Mouse (Mus musculus) lung, embryonic 14.5 days (tissue): ENCODE measurements around the gene Arf3. TPM values are rescaled to one million over a fixed set of nuclear protein-coding genes. Genes with fewer than 3 reads are reported as not detected.

Experiments
- ATAC-seq: fragments of 200-750 bp; cut with Nextera tagmentation; 2 replicates; pipeline ENCODE4 v1.8.0; 2017; ENCODE audit warnings: mild to moderate bottlenecking, moderate TSS enrichment, moderate library complexity; ENCODE audit not compliant: insufficient read depth
- DNase-seq: peaks from one replicate; pipeline ENCODE4 v3.0.0-alpha.2; 2015
- H3K27ac ChIP-seq: fragments of 300-500 bp; sonication (generic); 2 replicates; pipeline ENCODE4 v1.5.1; 2014; ENCODE audit warnings: low read depth, mild to moderate bottlenecking, moderate library complexity
- H3K27me3 ChIP-seq: fragments of 300-500 bp; sonication (generic); 2 replicates; pipeline ENCODE4 v1.6.1; 2014; ENCODE audit warnings: low read length, control low read depth; ENCODE audit not compliant: insufficient read depth
- H3K36me3 ChIP-seq: fragments of 300-500 bp; sonication (generic); 2 replicates; pipeline ENCODE4 v1.6.1; 2014; ENCODE audit warnings: control low read depth; ENCODE audit not compliant: insufficient read depth
- H3K4me1 ChIP-seq: fragments of 300-500 bp; sonication (generic); 2 replicates; pipeline ENCODE4 v1.6.1; 2014; ENCODE audit warnings: antibody characterized with exemption, control low read depth; ENCODE audit not compliant: insufficient read depth
- H3K4me2 ChIP-seq: fragments of 300-500 bp; sonication (generic); 2 replicates; pipeline ENCODE4 v1.6.1; 2014; ENCODE audit warnings: mild to moderate bottlenecking
- H3K4me3 ChIP-seq: fragments of 300-500 bp; sonication (generic); 2 replicates; pipeline ENCODE4 v1.5.1; 2014; ENCODE audit warnings: low read depth, low read length
- H3K9ac ChIP-seq: fragments of 300-500 bp; sonication (generic); 2 replicates; pipeline ENCODE4 v1.6.1; 2014
- H3K9me3 ChIP-seq: fragments of 300-500 bp; sonication (generic); 2 replicates; pipeline ENCODE4 v1.6.1; 2016; ENCODE audit warnings: low read depth, low read length, control low read depth
- CTCF ChIP-seq: IDR thresholded peaks from 2 replicates; pipeline ENCODE4 v1.5.1; 2016; ENCODE audit warnings: antibody characterized with exemption, low read depth
- WGBS: fragments of 180-500 bp; shearing (Covaris S2); extraction: QIAGEN DNeasy Blood & Tissue Kit; methylation state at CpG from one replicate; pipeline ENCODE4 v1.1.7; 2014; 5-methylcytosine and 5-hydroxymethylcytosine counted together
- polyA plus RNA-seq: library from polyadenylated mRNA; unstranded; fragments of >200 nt; fragmentation: Nextera tagmentation; extraction: Ambion mirVana; gene quantifications from 2 replicates; pipeline ENCODE4 v1.2.1, GENCODE M21; 2014

The Arf3 gene
- polyA plus RNA-seq, 1 experiment from 2014 or later: 42.5 TPM

- 65% methylated on average over 7 of the region's 7 CpGs for WGBS
- Histone ChIP-seq H3K9ac (no peak overlapping the region), H3K27me3 (no peaks in the 10 kb centered on the region), H3K36me3 (0 out of 2 replicates have a peak, but pooled peaks cover under 1% of the 10 kb centered on the region), H3K4me3 (no peak overlapping the region), H3K9me3 (no peaks in the 10 kb centered on the region), H3K27ac (no peak overlapping the region), H3K4me1 (peaks cover 9% of the 10 kb centered on the region; the same call in 1 of the 2 replicates), H3K4me2 (no peak overlapping the region)
- no peak for DNase-seq
- no peak for ATAC-seq
- TF ChIP-seq CTCF: no peak
Measured at GRCm38 (mm10) chr15:98729791-98730545, 33.0 kb downstream of the Arf3 start.

- peak overlapping the region; percentile 59 for H3K4me3 ChIP-seq
- H3K9me3 ChIP-seq: no peaks in the 10 kb centered on the region
- H3K27me3 ChIP-seq: no peaks in the 10 kb centered on the region
- peak overlapping the region; percentile 99 for H3K4me2 ChIP-seq
- no peak overlapping the region for H3K27ac ChIP-seq
- no peak overlapping the region for H3K9ac ChIP-seq
- WGBS: 23% methylated on average over 9 of the region's 9 CpGs
- DNase-seq: no peak
- TF ChIP-seq CTCF: no peak
- peaks cover 20% of the 10 kb centered on the region; the same call in 1 of the 2 replicates for H3K4me1 ChIP-seq
- no peaks in the 10 kb centered on the region for H3K36me3 ChIP-seq
- no peak for ATAC-seq
Measured at GRCm38 (mm10) chr15:98728366-98728765, 34.6 kb downstream of the Arf3 start.

GRCm38 (mm10) chr15:98727443-98728321, 35.3 kb downstream of the Arf3 start, which contains the start of gene Fkbp11:
TSS of gene Fkbp11 (minus strand) at chr15:98728198.
- H3K36me3 ChIP-seq: no peaks in the 10 kb centered on the region
- H3K27ac ChIP-seq: no peak within 1 kb of the TSS
- under 1% methylated on average over 39 of the region's 39 CpGs for WGBS
- DNase-seq: peak; percentile 80
- no peak for TF ChIP-seq CTCF
- H3K9me3 ChIP-seq: no peaks in the 10 kb centered on the region
- peak within 1 kb of the TSS; percentile 59 for H3K4me3 ChIP-seq
- H3K27me3 ChIP-seq: no peaks in the 10 kb centered on the region
- H3K4me2 ChIP-seq: peak within 1 kb of the TSS; percentile 99
- H3K9ac ChIP-seq: peak within 1 kb of the TSS; percentile 65
- peak; percentile 91 for ATAC-seq
- H3K4me1 ChIP-seq: peaks cover 21% of the 10 kb centered on the region; the same call in 1 of the 2 replicates

- DNase-seq: no peak
- Histone ChIP-seq H3K27ac (no peak overlapping the region), H3K9me3 (no peaks in the 10 kb centered on the region), H3K4me3 (peak overlapping the region; percentile 59), H3K4me2 (peak overlapping the region; percentile 99), H3K4me1 (peaks cover 21% of the 10 kb centered on the region; the same call in 1 of the 2 replicates), H3K36me3 (no peaks in the 10 kb centered on the region), H3K9ac (peak overlapping the region; percentile 65), H3K27me3 (no peaks in the 10 kb centered on the region)
- TF ChIP-seq CTCF: no peak
- no peak for ATAC-seq
- 32% methylated on average over 7 of the region's 7 CpGs for WGBS
Measured at GRCm38 (mm10) chr15:98726746-98727145, 36.3 kb downstream of the Arf3 start.

GRCm38 (mm10) chr15:98726079-98726478, 36.9 kb downstream of the Arf3 start:
- no peak for TF ChIP-seq CTCF
- ATAC-seq: no peak
- Histone ChIP-seq H3K36me3 (no peaks in the 10 kb centered on the region), H3K4me2 (no peak overlapping the region; the same call in 1 of the 2 replicates), H3K27me3 (no peaks in the 10 kb centered on the region), H3K4me1 (peaks cover 21% of the 10 kb centered on the region; the same call in 1 of the 2 replicates), H3K9ac (no peak overlapping the region), H3K4me3 (no peak overlapping the region), H3K9me3 (no peaks in the 10 kb centered on the region), H3K27ac (no peak overlapping the region)
- WGBS: 72% methylated on average over 4 of the region's 4 CpGs
- no peak for DNase-seq

GRCm38 (mm10) chr15:98724441-98724840, 38.6 kb downstream of the Arf3 start:
- H3K9ac ChIP-seq: no peak overlapping the region
- H3K4me1 ChIP-seq: peaks cover 21% of the 10 kb centered on the region; the same call in 1 of the 2 replicates
- peak overlapping the region; percentile 41 for H3K4me2 ChIP-seq
- no peak for TF ChIP-seq CTCF
- H3K27ac ChIP-seq: no peak overlapping the region
- DNase-seq (no peak), ATAC-seq (no peak)
- no peaks in the 10 kb centered on the region for H3K36me3 ChIP-seq
- H3K9me3 ChIP-seq: no peaks in the 10 kb centered on the region
- WGBS: 17% methylated on average over 19 of the region's 19 CpGs
- H3K4me3 ChIP-seq: no peak overlapping the region
- H3K27me3 ChIP-seq: no peaks in the 10 kb centered on the region
